Mouse (Mus musculus): Measurements from ENCODE around the gene Gzmc.
"Not testable (repeated sequence)": the region's sequence is repeated elsewhere in the genome, so short reads cannot be mapped to it uniquely, and the experiment has no call there.

Gzmc gene

GRCm38 (mm10) chr14:56234556-56234955 lies at the start of gene Gzmc:
TSS of gene Gzmc (minus strand) at chr14:56234656.
- DNase-seq (ENCODE audit: low read depth, low spot score): no peak

GRCm38 (mm10) chr14:56283816-56284215 lies 49.4 kb upstream of the Gzmc start:
- no peak for DNase-seq (ENCODE audit: low read depth, low spot score)

- DNase-seq (ENCODE audit: low read depth, low spot score): no peak
Measured at GRCm38 (mm10) chr14:56281090-56281489, 46.6 kb upstream of the Gzmc start.

GRCm38 (mm10) chr14:56278691-56279090 lies 44.2 kb upstream of the Gzmc start:
- DNase-seq (ENCODE audit: low read depth, low spot score): not testable (repeated sequence)

GRCm38 (mm10) chr14:56276096-56276495 lies 41.6 kb upstream of the Gzmc start:
- not testable (repeated sequence) for DNase-seq (ENCODE audit: low read depth, low spot score)

GRCm38 (mm10) chr14:56266109-56266508 lies 31.7 kb upstream of the Gzmc start:
- no peak for DNase-seq (ENCODE audit: low read depth, low spot score)

- DNase-seq (ENCODE audit: low read depth, low spot score): no peak
Measured at GRCm38 (mm10) chr14:56262153-56262552, 27.7 kb upstream of the Gzmc start, which contains the start of gene Gzmb. TSS of gene Gzmb (minus strand) at chr14:56262260.

- DNase-seq (ENCODE audit: low read depth, low spot score): no peak
Measured at GRCm38 (mm10) chr14:56240409-56240808, 6.0 kb upstream of the Gzmc start.

GRCm38 (mm10) chr14:56211317-56211716 lies 23.1 kb downstream of the Gzmc start, which contains the start of gene Gzmf:
TSS of gene Gzmf (minus strand) at chr14:56211417.
- DNase-seq (ENCODE audit: low read depth, low spot score): no peak

- DNase-seq (ENCODE audit: low read depth, low spot score): no peak
Measured at GRCm38 (mm10) chr14:56205613-56206012, 28.8 kb downstream of the Gzmc start.

- not testable (repeated sequence) for DNase-seq (ENCODE audit: low read depth, low spot score)
Measured at GRCm38 (mm10) chr14:56205021-56205420, 29.4 kb downstream of the Gzmc start.

- DNase-seq (ENCODE audit: low read depth, low spot score): peak; percentile 9
Measured at GRCm38 (mm10) chr14:56203975-56204374, 30.5 kb downstream of the Gzmc start.

GRCm38 (mm10) chr14:56186946-56187345 lies 47.5 kb downstream of the Gzmc start:
- no peak for DNase-seq (ENCODE audit: low read depth, low spot score)

- no peak for DNase-seq (ENCODE audit: low read depth, low spot score)
Measured at GRCm38 (mm10) chr14:56186521-56186920, 47.9 kb downstream of the Gzmc start.
